Mouse (Mus musculus) megakaryocyte, adult 5-6 weeks (primary cell): ENCODE measurements at regions not wholly inside any gene's neighbourhood (a gene's known extent, or its start where the extent isn't known, plus 50 kb on each side); places are given as distances from the start of the nearest gene placed in this dataset.

Source experiments
- ATAC-seq: 2 replicates; pipeline ENCODE4 v1.8.0; 2016; ENCODE audit warnings: mild to moderate bottlenecking, inconsistent platforms; ENCODE audit not compliant: poor library complexity, severe bottlenecking

DNA sequence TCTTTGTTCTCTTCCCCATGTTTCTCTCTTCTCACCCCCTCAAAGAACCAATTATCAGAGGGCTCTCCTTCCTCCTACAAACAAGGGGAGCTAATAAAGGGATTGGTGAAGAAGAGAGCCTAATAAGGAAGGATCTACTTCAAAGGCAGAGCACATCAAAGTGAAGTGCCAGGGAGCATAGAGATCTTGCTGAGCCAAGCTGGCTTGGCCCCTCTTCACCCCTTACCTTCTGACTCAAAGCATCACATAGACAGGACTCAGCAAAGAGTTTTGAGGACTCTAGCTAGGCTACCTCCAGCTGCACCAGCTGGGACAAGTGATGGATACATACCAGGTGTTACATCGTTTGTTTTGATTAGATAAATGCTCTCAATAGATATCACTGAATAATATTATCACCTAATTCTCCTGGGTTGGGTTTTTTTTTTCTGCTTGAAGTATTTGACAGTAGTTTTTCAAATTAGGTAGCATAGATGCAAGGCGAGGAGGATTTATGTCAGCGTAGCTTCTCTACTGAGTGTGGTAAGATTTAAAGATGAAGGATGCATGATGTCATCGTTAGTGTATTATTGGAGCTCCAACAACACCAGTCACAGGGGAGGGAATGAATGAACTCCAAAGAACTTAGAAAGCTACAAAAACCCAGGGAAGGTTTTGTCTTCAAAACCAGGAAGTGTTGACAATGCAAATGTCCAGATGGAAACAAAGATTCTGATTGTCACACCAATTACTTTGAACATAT lies 69.1 kb upstream of the Prr30 start:
- no peak for ATAC-seq

- no peak for ATAC-seq
Observed at GRCm38 (mm10) chr14:101267536-101267935, 67.4 kb upstream of the Prr30 start.
